Mouse (Mus musculus) lung, postnatal 0 days (tissue): Measurements from ENCODE around the gene Fxr2.

Source experiments
- CTCF ChIP-seq: IDR thresholded peaks from 2 replicates; pipeline ENCODE4 v1.5.1; 2016; ENCODE audit warnings: antibody characterized with exemption, mild to moderate bottlenecking
- EP300 ChIP-seq: IDR thresholded peaks from 2 replicates; pipeline ENCODE4 v1.6.1; 2016; ENCODE audit warnings: antibody characterized with exemption, mild to moderate bottlenecking, control low read depth

DNA sequence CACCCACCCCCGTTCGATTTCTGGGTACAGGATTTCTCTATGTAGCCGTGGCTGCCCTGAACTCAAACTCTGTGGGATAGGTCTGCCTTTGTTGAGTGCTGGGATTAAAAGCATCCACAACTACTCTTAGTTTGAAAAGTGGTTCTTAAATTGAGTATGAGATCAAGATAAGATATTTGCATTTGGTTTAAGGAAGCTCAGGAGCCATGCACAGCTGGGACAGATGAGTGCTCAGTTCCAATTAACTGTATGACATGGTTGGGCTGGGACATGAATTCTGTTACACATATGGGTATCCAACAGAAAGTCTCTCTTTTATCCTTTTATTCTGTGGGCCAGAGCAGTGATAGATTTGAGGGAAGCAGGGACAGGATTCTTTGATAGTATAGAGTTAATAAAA lies 2.7 kb downstream of the Fxr2 start:
- no peak for TF ChIP-seq CTCF
- no peak for TF ChIP-seq EP300
